Mouse (Mus musculus) stomach, postnatal 0 days (tissue): ENCODE measurements around the gene Klf16.

Source experiments
- CTCF ChIP-seq: IDR thresholded peaks from 2 replicates; pipeline ENCODE4 v1.5.1; 2016; ENCODE audit warnings: antibody characterized with exemption, low read depth, mild to moderate bottlenecking, moderate library complexity
- EP300 ChIP-seq: optimal IDR thresholded peaks from 2 replicates; pipeline ENCODE3; 2016; ENCODE audit warnings: antibody characterized with exemption

GRCm38 (mm10) chr10:80561116-80561944, 15.8 kb downstream of the Klf16 start, which contains the start of gene Rexo1:
- TF ChIP-seq CTCF (peak; percentile 89), EP300 (peak; percentile 90)
